Mouse (Mus musculus) olfactory bulb, adult 2 months (tissue): ENCODE data around the gene Frs3.

Source experiments
- CTCF ChIP-seq: fragments of 200-500 bp; IDR thresholded peaks from 2 replicates; pipeline ENCODE4 v1.5.1; 2012; ENCODE audit warnings: low read depth, mild to moderate bottlenecking, low read length, moderate library complexity; ENCODE audit not compliant: insufficient read depth
- POLR2A ChIP-seq: fragments of 200-500 bp; IDR thresholded peaks from 2 replicates; pipeline ENCODE4 v1.6.1; 2012; ENCODE audit warnings: mild to moderate bottlenecking, low read depth, low read length, moderate library complexity; ENCODE audit not compliant: insufficient read depth

DNA sequence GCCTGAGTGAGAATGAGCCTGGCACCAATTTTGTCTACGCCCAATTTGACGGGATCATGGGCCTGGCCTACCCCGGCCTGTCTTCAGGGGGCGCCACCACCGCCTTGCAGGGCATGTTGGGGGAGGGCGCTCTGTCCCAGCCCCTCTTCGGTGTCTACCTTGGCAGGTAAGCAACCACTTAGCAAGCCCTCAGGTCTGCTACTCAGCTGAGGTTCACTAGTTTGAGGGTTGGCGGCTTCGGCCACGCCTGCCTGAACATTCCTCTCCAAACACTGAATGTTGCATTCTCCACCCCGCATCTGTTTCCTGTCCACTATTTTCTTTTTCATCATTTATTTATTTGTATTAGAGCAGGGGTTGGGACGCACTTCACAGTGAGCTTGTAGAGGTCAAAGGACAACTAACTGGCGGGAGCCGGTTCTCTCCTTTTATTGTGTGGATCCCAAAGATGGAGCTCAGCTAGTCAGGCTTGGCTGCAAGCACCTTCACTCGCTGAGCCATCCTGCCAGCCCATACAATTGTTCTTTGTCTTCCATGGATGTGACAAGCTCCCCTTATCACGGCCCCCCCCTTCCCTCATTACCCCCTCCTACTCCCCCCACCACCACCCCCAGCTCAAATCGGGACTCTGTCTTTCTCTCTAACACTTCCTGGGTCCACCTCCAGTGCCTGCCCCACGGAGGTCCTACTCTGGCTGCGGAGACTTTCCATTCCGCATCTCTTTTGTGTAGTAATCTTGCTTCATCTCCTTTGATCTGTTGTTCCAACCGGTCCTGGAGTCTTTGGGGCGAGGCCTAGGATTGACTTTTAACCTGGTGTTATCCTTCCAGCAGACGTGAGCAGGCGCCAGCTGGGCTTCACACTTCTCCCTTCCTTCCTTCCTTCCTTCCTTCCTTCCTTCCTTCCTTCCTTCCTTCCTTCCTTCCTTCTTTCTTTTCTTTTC is 42.1 kb downstream of the Frs3 start:
- TF ChIP-seq CTCF (no peak), POLR2A (no peak)
